ENCODE assay signal across 9 mouse cellular contexts in the genomic region with DNA sequence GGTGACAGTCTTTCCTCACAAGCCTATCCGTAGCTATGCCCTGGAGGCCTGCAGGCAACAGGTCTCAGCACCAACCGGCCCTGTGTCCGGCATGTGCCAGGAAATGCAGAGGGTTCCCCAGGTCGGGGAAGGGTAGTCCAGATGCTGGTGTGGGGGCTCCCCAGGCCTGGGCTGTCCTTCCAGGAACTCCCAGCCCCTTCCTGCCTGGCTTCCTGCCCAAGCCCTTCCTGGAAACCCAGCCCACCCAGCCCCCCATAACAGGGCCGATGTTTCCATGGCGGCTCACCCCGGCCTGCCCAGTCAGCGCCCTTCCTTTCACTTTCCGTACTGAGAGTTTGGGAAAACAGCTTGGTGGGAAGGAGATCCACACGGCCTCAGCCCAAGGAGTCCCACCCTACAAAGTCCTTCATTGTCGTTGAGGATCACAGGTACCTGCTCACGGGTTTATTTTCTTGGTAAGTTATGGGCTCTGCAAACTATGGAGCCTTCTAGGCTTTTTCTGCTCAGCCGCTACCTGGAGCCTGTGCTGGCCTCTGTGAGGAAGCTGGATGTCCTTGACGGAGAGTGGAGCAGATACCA. TPM values are rescaled to one million over a fixed set of nuclear protein-coding genes. Genes with fewer than 3 reads are reported as not detected.
A peak's percentile ranks its signal among the peaks of the same experiment; 100 is the strongest.
DNase-seq lines count a peak whose midpoint lies in the region; ATAC-seq and TF ChIP-seq lines count a peak whose summit lies in the region.
"Had no signal": no experiment of that assay in that cellular context is flagged by ENCODE, and none has a peak within 500 bp of the region (broad histone marks: within the 10 kb centered on the region; RNA-seq: fewer than 3 reads in every experiment).

No protein-coding gene starts in this region.

- H3K4me2 ChIP-seq in liver, embryonic 16.5 days (ENCODE audit: low read depth, low read length) = no peak overlapping the region
- H3K4me2 ChIP-seq: forebrain, embryonic 15.5 days had no signal

- no peaks in the 10 kb centered on the region for H3K36me3 ChIP-seq in kidney, adult 2 months (ENCODE audit: control insufficient read depth, insufficient read depth, low read length)
- H3K36me3 ChIP-seq in liver, embryonic 16.5 days (ENCODE audit: control insufficient read depth, insufficient read depth) = no peaks in the 10 kb centered on the region
- H3K36me3 ChIP-seq: forebrain, embryonic 15.5 days had no signal

- WGBS in kidney, adult 2 months = 60% methylated on average over 14 of the region's 14 CpGs
- 43% methylated on average over 14 of the region's 14 CpGs for WGBS in liver, embryonic 16.5 days (ENCODE audit: insufficient replicate concordance)

- H3K9ac ChIP-seq in liver, embryonic 16.5 days (ENCODE audit: low read depth, low read length) = no peak overlapping the region
- H3K9ac ChIP-seq: forebrain, embryonic 15.5 days had no signal

- TF ChIP-seq POLR2A in kidney, adult 2 months (IDR thresholded peaks at IDR 0.05; ENCODE audit: low read depth, low read length) = no peak

- intact Hi-C loops in left cerebral cortex, postnatal 25 days (cut with DNase I) = no loop called here

- no peaks in the 10 kb centered on the region for H3K27me3 ChIP-seq in kidney, adult 2 months (replicated peaks; ENCODE audit: control insufficient read depth, insufficient read depth, low read length)
- H3K27me3 ChIP-seq in liver, embryonic 16.5 days (ENCODE audit: control insufficient read depth, insufficient read depth, low read depth, low read length) = no peaks in the 10 kb centered on the region
- H3K27me3 ChIP-seq: forebrain, embryonic 15.5 days had no signal

- H3K27ac ChIP-seq in kidney, adult 2 months (ENCODE audit: insufficient read depth, low read depth, low read length) = no peak overlapping the region
- H3K27ac ChIP-seq in liver, embryonic 16.5 days (ENCODE audit: low read length) = no peak overlapping the region
- H3K27ac ChIP-seq: forebrain, embryonic 15.5 days had no signal

- no peaks in the 10 kb centered on the region for H3K4me1 ChIP-seq in kidney, adult 2 months (ENCODE audit: control insufficient read depth, insufficient read depth, low read length)
- H3K4me1 ChIP-seq in liver, embryonic 16.5 days (ENCODE audit: control insufficient read depth, low read depth, low read length) = peaks cover 5% of the 10 kb centered on the region

- DNase-seq in R1 (ENCODE audit: low read depth, low spot score) = peak; percentile 14
- peak; percentile 47 for DNase-seq in gastrocnemius, postnatal 25 days
- DNase-seq in kidney, adult 2 months = peak; percentile 75
- DNase-seq in left cerebral cortex, adult 8-10 months (ENCODE audit: low spot score in 2 of 2) = no peak
- DNase-seq in left cerebral cortex, postnatal 25 days (ENCODE audit: low spot score in 2 of 2) = no peak
- DNase-seq in urinary bladder, adult 18-20 months (ENCODE audit: low spot score in 2 of 2) = no peak
- no peak for DNase-seq in left cerebral cortex, adult 18-20 months (ENCODE audit: low spot score in 2 of 2)

- ATAC-seq in liver, embryonic 16.5 days (ENCODE audit: low read depth) = 0 out of 2 replicates have a peak, but pooled peaks have one; percentile 27
- ATAC-seq: forebrain, embryonic 15.5 days had no signal

- no peak for TF ChIP-seq CTCF in kidney, adult 2 months (conservative IDR thresholded peaks at IDR 0.05; ENCODE audit: insufficient read depth, insufficient read length, low read depth, low read length)

- H3K9me3 ChIP-seq in liver, embryonic 16.5 days (replicated peaks; ENCODE audit: control insufficient read depth, low read length) = no peaks in the 10 kb centered on the region
- H3K9me3 ChIP-seq: forebrain, embryonic 15.5 days had no signal

- no peak overlapping the region for H3K4me3 ChIP-seq in kidney, adult 2 months (ENCODE audit: insufficient read depth, low read depth, low read length)
- H3K4me3 ChIP-seq in liver, embryonic 16.5 days (ENCODE audit: low read depth, low read length) = no peak overlapping the region
- H3K4me3 ChIP-seq: forebrain, embryonic 15.5 days had no signal

RNA-seq across cellular contexts. Expression of gene Gata2, which starts 41.5 kb away (rescaled TPM):
- 1 to 10 TPM; 4.4 to 6.3 TPM for total RNA-seq in gastrocnemius, postnatal 25 days (2021)
- polyA plus RNA-seq in kidney, adult 2 months (2012; rRNA removed) = 36.9 and 37.4 TPM in 2 replicates
- 3.0 and 3.7 TPM in 2 replicates for polyA plus RNA-seq in liver, embryonic 16.5 days (2015; fragmentation: Nextera tagmentation; extraction: Ambion mirVana)
- 1 to 10 TPM; 4.4 to 6.8 (median 6.2) TPM for total RNA-seq in left cerebral cortex, adult 8-10 months (2022)
- total RNA-seq in left cerebral cortex, postnatal 25 days (2021) = 1 to 10 TPM; 4.8 to 5.9 TPM
- 1 to 10 TPM; 6.1 to 6.8 TPM for total RNA-seq in left cerebral cortex, adult 18-20 months (2021)

Comparison
In these comparisons a context has a peak if more than half of its experiments do, and no peak if none do; other contexts are left out.
1. DNase-seq: peak in R1 (single experiment), gastrocnemius, postnatal 25 days (single experiment) and kidney, adult 2 months (single experiment); none in left cerebral cortex, adult 8-10 months (0 of 2), left cerebral cortex, postnatal 25 days (0 of 2), urinary bladder, adult 18-20 months (0 of 2) and left cerebral cortex, adult 18-20 months (0 of 2).